Mouse (Mus musculus) small intestine, adult 2 months (tissue): ENCODE measurements around the gene Mrc2. TPM values are rescaled to one million over a fixed set of nuclear protein-coding genes. Genes with fewer than 3 reads are reported as not detected.

Source experiments
- H3K27ac ChIP-seq: fragments of 200-500 bp; 2 replicates; pipeline ENCODE4 v1.5.1; 2012; ENCODE audit warnings: low read depth, low read length, control low read depth, inconsistent platforms; ENCODE audit not compliant: insufficient read depth
- H3K27me3 ChIP-seq: fragments of 200-500 bp; 2 replicates; pipeline ENCODE4 v1.6.1; 2012; ENCODE audit warnings: mild to moderate bottlenecking, moderate library complexity, low read length, inconsistent platforms; ENCODE audit not compliant: control insufficient read depth, insufficient read depth
- H3K36me3 ChIP-seq: fragments of 200-500 bp; 2 replicates; pipeline ENCODE4 v1.6.1; 2012; ENCODE audit warnings: mild to moderate bottlenecking, low read length, control low read depth, inconsistent platforms; ENCODE audit not compliant: control insufficient read depth, insufficient read depth
- H3K4me1 ChIP-seq: fragments of 200-500 bp; 2 replicates; pipeline ENCODE4 v1.6.1; 2012; ENCODE audit warnings: low read length, inconsistent platforms, mixed read lengths; ENCODE audit not compliant: control insufficient read depth, insufficient read depth, insufficient read length
- H3K4me3 ChIP-seq: fragments of 200-500 bp; 2 replicates; pipeline ENCODE4 v1.5.1; 2012; ENCODE audit warnings: low read depth, mild to moderate bottlenecking, control low read depth, inconsistent platforms, low read length, moderate library complexity
- CTCF ChIP-seq: fragments of 200-500 bp; IDR thresholded peaks from 2 replicates; pipeline ENCODE4 v1.5.1; 2012; ENCODE audit warnings: low read depth, mild to moderate bottlenecking, control low read depth, inconsistent platforms, low read length, moderate library complexity, mixed read lengths; ENCODE audit not compliant: insufficient replicate concordance, insufficient read length; ENCODE audit errors: extremely low read depth
- POLR2A ChIP-seq: fragments of 200-500 bp; IDR thresholded peaks from 2 replicates; pipeline ENCODE4 v1.6.1; 2012; ENCODE audit warnings: low read depth, mild to moderate bottlenecking, control low read depth, inconsistent platforms, low read length, moderate library complexity
- WGBS: fragments of 180-500 bp; shearing (Covaris S2); methylation state at CpG from one replicate; pipeline ENCODE4 v1.1.7; 2018; 5-methylcytosine and 5-hydroxymethylcytosine counted together
- polyA plus RNA-seq: library from polyadenylated mRNA; depleted of rRNA; stranded (reverse); fragments of >200 nt; gene quantifications from 2 replicates; pipeline ENCODE4 v1.2.3, GENCODE M21; 2012

The Mrc2 gene
- polyA plus RNA-seq, 1 experiment: 3.9 TPM

- H3K4me1 ChIP-seq: no peaks in the 10 kb centered on the region
- H3K4me3 ChIP-seq: no peak overlapping the region
- H3K27me3 ChIP-seq: no peaks in the 10 kb centered on the region
- TF ChIP-seq CTCF (no peak), POLR2A (no peak)
- H3K27ac ChIP-seq: no peak overlapping the region
- H3K36me3 ChIP-seq: peaks cover 32% of the 10 kb centered on the region
Observed at GRCm38 (mm10) chr11:105264506-105264905, 27.9 kb upstream of the Mrc2 start.

GRCm38 (mm10) chr11:105264988-105265387, 27.5 kb upstream of the Mrc2 start:
- WGBS: 84% methylated on average over 3 of the region's 3 CpGs
- no peak overlapping the region for H3K4me3 ChIP-seq
- no peak overlapping the region for H3K27ac ChIP-seq
- H3K27me3 ChIP-seq: no peaks in the 10 kb centered on the region
- no peaks in the 10 kb centered on the region for H3K4me1 ChIP-seq
- no peak for TF ChIP-seq POLR2A
- peaks cover 29% of the 10 kb centered on the region for H3K36me3 ChIP-seq

- Histone ChIP-seq H3K4me3 (no peak overlapping the region), H3K36me3 (peaks cover 30% of the 10 kb centered on the region), H3K4me1 (no peaks in the 10 kb centered on the region), H3K27me3 (no peaks in the 10 kb centered on the region), H3K27ac (no peak overlapping the region)
- TF ChIP-seq CTCF (no peak), POLR2A (no peak)
- 27% methylated on average over 2 of the region's 2 CpGs for WGBS
Observed at GRCm38 (mm10) chr11:105270155-105270554, 22.3 kb upstream of the Mrc2 start.

- H3K4me1 ChIP-seq: no peaks in the 10 kb centered on the region
- no peaks in the 10 kb centered on the region for H3K27me3 ChIP-seq
- no peak overlapping the region for H3K27ac ChIP-seq
- WGBS: 88% methylated on average over 6 of the region's 6 CpGs
- H3K4me3 ChIP-seq: no peak overlapping the region
- TF ChIP-seq POLR2A (no peak), CTCF (no peak)
- H3K36me3 ChIP-seq: peaks cover 47% of the 10 kb centered on the region
Observed at GRCm38 (mm10) chr11:105280456-105280855, 12.0 kb upstream of the Mrc2 start.

GRCm38 (mm10) chr11:105281291-105281690, 11.2 kb upstream of the Mrc2 start:
- WGBS: 89% methylated on average over 7 of the region's 7 CpGs
- H3K4me3 ChIP-seq: no peak overlapping the region
- H3K4me1 ChIP-seq: 0 out of 2 replicates have a peak, but pooled peaks cover 2% of the 10 kb centered on the region
- TF ChIP-seq CTCF: no peak
- TF ChIP-seq POLR2A: no peak
- H3K27me3 ChIP-seq: no peaks in the 10 kb centered on the region
- no peak overlapping the region for H3K27ac ChIP-seq
- peaks cover 40% of the 10 kb centered on the region for H3K36me3 ChIP-seq

- WGBS: 93% methylated on average over 12 of the region's 12 CpGs
Observed at GRCm38 (mm10) chr11:105281763-105282459, 10.5 kb upstream of the Mrc2 start.

GRCm38 (mm10) chr11:105282460-105282859, 10.0 kb upstream of the Mrc2 start:
- no peak for TF ChIP-seq POLR2A
- no peak for TF ChIP-seq CTCF
- H3K4me3 ChIP-seq: no peak overlapping the region
- WGBS: 65% methylated on average over 2 of the region's 2 CpGs
- H3K27ac ChIP-seq: no peak overlapping the region
- no peaks in the 10 kb centered on the region for H3K27me3 ChIP-seq
- peaks cover 35% of the 10 kb centered on the region for H3K36me3 ChIP-seq
- 0 out of 2 replicates have a peak, but pooled peaks cover 2% of the 10 kb centered on the region for H3K4me1 ChIP-seq

More at GRCm38 (mm10) chr11:105281763-105282459, 10.5 kb upstream of the Mrc2 start:
- H3K4me1 ChIP-seq: 0 out of 2 replicates have a peak, but pooled peaks cover 2% of the 10 kb centered on the region
- H3K27me3 ChIP-seq: no peaks in the 10 kb centered on the region
- no peak overlapping the region for H3K4me3 ChIP-seq
- peaks cover 35% of the 10 kb centered on the region for H3K36me3 ChIP-seq
- TF ChIP-seq CTCF (no peak), POLR2A (no peak)
- no peak overlapping the region for H3K27ac ChIP-seq

- TF ChIP-seq CTCF (no peak), POLR2A (no peak)
- Histone ChIP-seq H3K4me1 (0 out of 2 replicates have a peak, but pooled peaks cover 2% of the 10 kb centered on the region), H3K36me3 (peaks cover 34% of the 10 kb centered on the region), H3K4me3 (no peak overlapping the region), H3K27me3 (no peaks in the 10 kb centered on the region), H3K27ac (no peak overlapping the region)
- WGBS: 93% methylated on average over 9 of the region's 9 CpGs
Observed at GRCm38 (mm10) chr11:105283016-105283415, 9.4 kb upstream of the Mrc2 start.
